Mouse (Mus musculus): ENCODE measurements around the gene Pld4. TPM values are rescaled to one million over a fixed set of nuclear protein-coding genes. Genes with fewer than 3 reads are reported as not detected.
A peak's percentile ranks its signal among the peaks of the same experiment; 100 is the strongest.
"Not testable (repeated sequence)": the region's sequence is repeated elsewhere in the genome, so short reads cannot be mapped to it uniquely, and the experiment has no call there.

Pld4 gene
- polyA plus RNA-seq, 1 experiment from 2014 or later: 15.0 TPM

GRCm38 (mm10) chr12:112809641-112810040 is 49.2 kb downstream of the Pld4 start:
- Histone ChIP-seq H3K4me3 (ENCODE audit: low read length) (peak overlapping the region; percentile 70), H3K9me3 (ENCODE audit: control insufficient read depth, low read length) (no peaks in the 10 kb centered on the region), H3K36me3 (ENCODE audit: control insufficient read depth, insufficient read depth, low read length) (peaks cover 3% of the 10 kb centered on the region; the same call in 1 of the 2 replicates), H3K4me1 (replicated peaks; ENCODE audit: control insufficient read depth, insufficient read depth, low read length) (peaks cover 15% of the 10 kb centered on the region), H3K4me2 (ENCODE audit: low read depth, low read length) (peak overlapping the region; percentile 99), H3K9ac (ENCODE audit: low read length) (peak overlapping the region; percentile 59), H3K27me3 (ENCODE audit: control insufficient read depth, insufficient read depth, low read depth, low read length) (no peaks in the 10 kb centered on the region), H3K27ac (ENCODE audit: low read length) (no peak overlapping the region)
- ATAC-seq (ENCODE audit: low read depth): no peak
- WGBS: 9% methylated on average over 8 of the region's 8 CpGs

- ATAC-seq (ENCODE audit: low read depth): no peak
- no peak overlapping the region; the same call in 1 of the 2 replicates for H3K4me2 ChIP-seq (ENCODE audit: low read depth, low read length)
- 54% methylated on average over 19 of the region's 19 CpGs for whole genome bisulfite sequencing
- no peak overlapping the region for H3K4me3 ChIP-seq (ENCODE audit: low read length)
- H3K27me3 ChIP-seq (ENCODE audit: control insufficient read depth, insufficient read depth, low read depth, low read length): no peaks in the 10 kb centered on the region
- H3K9ac ChIP-seq (ENCODE audit: low read length): no peak overlapping the region
- H3K9me3 ChIP-seq (ENCODE audit: control insufficient read depth, low read length): no peaks in the 10 kb centered on the region
- no peak overlapping the region for H3K27ac ChIP-seq (ENCODE audit: low read length)
- H3K36me3 ChIP-seq (ENCODE audit: control insufficient read depth, insufficient read depth, low read length): peaks cover 3% of the 10 kb centered on the region; the same call in 1 of the 2 replicates
- peaks cover 15% of the 10 kb centered on the region for H3K4me1 ChIP-seq (replicated peaks; ENCODE audit: control insufficient read depth, insufficient read depth, low read length)
Observed at GRCm38 (mm10) chr12:112810092-112810885, 49.8 kb downstream of the Pld4 start.

- H3K9ac ChIP-seq (ENCODE audit: low read length): no peak overlapping the region
- no peak overlapping the region for H3K4me3 ChIP-seq (ENCODE audit: low read length)
- H3K9me3 ChIP-seq (ENCODE audit: control insufficient read depth, low read length): no peaks in the 10 kb centered on the region
- no peak for ATAC-seq (ENCODE audit: low read depth)
- H3K4me2 ChIP-seq (ENCODE audit: low read depth, low read length): no peak overlapping the region
- peaks cover 9% of the 10 kb centered on the region for H3K36me3 ChIP-seq (ENCODE audit: control insufficient read depth, insufficient read depth, low read length)
- WGBS: 89% methylated on average over 7 of the region's 7 CpGs
- no peak overlapping the region for H3K27ac ChIP-seq (ENCODE audit: low read length)
- peaks cover 13% of the 10 kb centered on the region for H3K4me1 ChIP-seq (replicated peaks; ENCODE audit: control insufficient read depth, insufficient read depth, low read length)
- no peaks in the 10 kb centered on the region for H3K27me3 ChIP-seq (ENCODE audit: control insufficient read depth, insufficient read depth, low read depth, low read length)
Observed at GRCm38 (mm10) chr12:112813370-112813769, 52.9 kb downstream of the Pld4 start.

GRCm38 (mm10) chr12:112814682-112815470 is 54.4 kb downstream of the Pld4 start:
- no peaks in the 10 kb centered on the region for H3K27me3 ChIP-seq (ENCODE audit: control insufficient read depth, insufficient read depth, low read depth, low read length)
- no peak overlapping the region for H3K9ac ChIP-seq (ENCODE audit: low read length)
- H3K4me3 ChIP-seq (ENCODE audit: low read length): no peak overlapping the region
- H3K36me3 ChIP-seq (ENCODE audit: control insufficient read depth, insufficient read depth, low read length): peaks cover 19% of the 10 kb centered on the region
- H3K27ac ChIP-seq (ENCODE audit: low read length): no peak overlapping the region
- no peak overlapping the region for H3K4me2 ChIP-seq (ENCODE audit: low read depth, low read length)
- ATAC-seq (ENCODE audit: low read depth): no peak
- peaks cover 5% of the 10 kb centered on the region for H3K4me1 ChIP-seq (replicated peaks; ENCODE audit: control insufficient read depth, insufficient read depth, low read length)
- H3K9me3 ChIP-seq (ENCODE audit: control insufficient read depth, low read length): no peaks in the 10 kb centered on the region
- WGBS: 69% methylated on average over 14 of the region's 14 CpGs

GRCm38 (mm10) chr12:112816294-112816693 is 55.8 kb downstream of the Pld4 start:
- Histone ChIP-seq H3K9me3 (ENCODE audit: control insufficient read depth, low read length) (no peaks in the 10 kb centered on the region), H3K4me3 (ENCODE audit: low read length) (no peak overlapping the region), H3K36me3 (ENCODE audit: control insufficient read depth, insufficient read depth, low read length) (peaks cover 29% of the 10 kb centered on the region), H3K27me3 (ENCODE audit: control insufficient read depth, insufficient read depth, low read depth, low read length) (no peaks in the 10 kb centered on the region), H3K9ac (ENCODE audit: low read length) (no peak overlapping the region), H3K4me1 (replicated peaks; ENCODE audit: control insufficient read depth, insufficient read depth, low read length) (no peaks in the 10 kb centered on the region), H3K4me2 (ENCODE audit: low read depth, low read length) (no peak overlapping the region), H3K27ac (ENCODE audit: low read length) (no peak overlapping the region)
- ATAC-seq (ENCODE audit: low read depth): no peak
- WGBS: 46% methylated on average over 4 of the region's 4 CpGs

GRCm38 (mm10) chr12:112816866-112817265 is 56.4 kb downstream of the Pld4 start:
- H3K27me3 ChIP-seq (ENCODE audit: control insufficient read depth, insufficient read depth, low read depth, low read length); H3K4me2 ChIP-seq (ENCODE audit: low read depth, low read length); H3K4me1 ChIP-seq (replicated peaks; ENCODE audit: control insufficient read depth, insufficient read depth, low read length); H3K9ac ChIP-seq (ENCODE audit: low read length); H3K4me3 ChIP-seq (ENCODE audit: low read length); H3K9me3 ChIP-seq (ENCODE audit: control insufficient read depth, low read length); ATAC-seq (ENCODE audit: low read depth); H3K27ac ChIP-seq (ENCODE audit: low read length): not testable (repeated sequence)
- peaks cover 35% of the 10 kb centered on the region for H3K36me3 ChIP-seq (ENCODE audit: control insufficient read depth, insufficient read depth, low read length)
- 77% methylated on average over 7 of the region's 7 CpGs for WGBS

Small RNA genes lying within 50 kb of the gene (microRNA-seq; reads per million reads assigned to microRNA genes)
- gene Mir6940: 0.59 reads per million

Other genes with a start within 250 kb of the Pld4 start
- gene Tmem179, start 243.9 kb upstream of the Pld4 start, polyA plus RNA-seq (2015; fragmentation: Nextera tagmentation; extraction: Ambion mirVana): 0.41 and 0.43 TPM in 2 replicates
- 3.5 and 3.7 TPM in 2 replicates for gene Inf2, start 171.9 kb upstream of the Pld4 start, polyA plus RNA-seq (2015; fragmentation: Nextera tagmentation; extraction: Ambion mirVana)
- gene Adssl1, start 140.6 kb upstream of the Pld4 start, polyA plus RNA-seq (2015; fragmentation: Nextera tagmentation; extraction: Ambion mirVana): 9.4 and 10.3 TPM in 2 replicates
- gene Siva1, start 116.0 kb upstream of the Pld4 start, polyA plus RNA-seq (2015; fragmentation: Nextera tagmentation; extraction: Ambion mirVana): 181 and 206 TPM in 2 replicates
- gene Akt1, start 85.8 kb upstream of the Pld4 start, polyA plus RNA-seq (2015; fragmentation: Nextera tagmentation; extraction: Ambion mirVana): 42.4 and 43.5 TPM in 2 replicates
- 11.1 and 11.3 TPM in 2 replicates for gene Zbtb42, start 81.8 kb upstream of the Pld4 start, polyA plus RNA-seq (2015; fragmentation: Nextera tagmentation; extraction: Ambion mirVana)
- gene Cep170b, start 40.2 kb upstream of the Pld4 start, polyA plus RNA-seq (2015; fragmentation: Nextera tagmentation; extraction: Ambion mirVana): 13.5 and 15.8 TPM in 2 replicates
- gene Ahnak2, start 42.0 kb downstream of the Pld4 start, polyA plus RNA-seq (2015; fragmentation: Nextera tagmentation; extraction: Ambion mirVana): 0.84 and 1.4 TPM in 2 replicates
- gene Clba1, start 48.3 kb downstream of the Pld4 start, polyA plus RNA-seq (2015; fragmentation: Nextera tagmentation; extraction: Ambion mirVana): 9.2 and 9.5 TPM in 2 replicates
- 105 and 108 TPM in 2 replicates for gene Cdca4, start 68.8 kb downstream of the Pld4 start, polyA plus RNA-seq (2015; fragmentation: Nextera tagmentation; extraction: Ambion mirVana)
- gene Gpr132, start 107.6 kb downstream of the Pld4 start, polyA plus RNA-seq (2015; fragmentation: Nextera tagmentation; extraction: Ambion mirVana): 0.15 and 0.73 TPM in 2 replicates
- 5.6 and 6.5 TPM in 2 replicates for gene Jag2, start 169.1 kb downstream of the Pld4 start, polyA plus RNA-seq (2015; fragmentation: Nextera tagmentation; extraction: Ambion mirVana)
- gene Nudt14, start 181.5 kb downstream of the Pld4 start, polyA plus RNA-seq (2015; fragmentation: Nextera tagmentation; extraction: Ambion mirVana): 109 and 121 TPM in 2 replicates
- gene Btbd6, start 215.8 kb downstream of the Pld4 start, polyA plus RNA-seq (2015; fragmentation: Nextera tagmentation; extraction: Ambion mirVana): 23.8 and 26.2 TPM in 2 replicates
- 55.5 TPM in 2 replicates for gene Brf1, start 240.0 kb downstream of the Pld4 start, polyA plus RNA-seq (2015; fragmentation: Nextera tagmentation; extraction: Ambion mirVana)